Mouse (Mus musculus): Measurements from ENCODE around the gene Pcgf3. TPM values are rescaled to one million over a fixed set of nuclear protein-coding genes. Genes with fewer than 3 reads are reported as not detected.

Gene Pcgf3
- polyA plus RNA-seq, 1 experiment, result 19.8 TPM

DNA sequence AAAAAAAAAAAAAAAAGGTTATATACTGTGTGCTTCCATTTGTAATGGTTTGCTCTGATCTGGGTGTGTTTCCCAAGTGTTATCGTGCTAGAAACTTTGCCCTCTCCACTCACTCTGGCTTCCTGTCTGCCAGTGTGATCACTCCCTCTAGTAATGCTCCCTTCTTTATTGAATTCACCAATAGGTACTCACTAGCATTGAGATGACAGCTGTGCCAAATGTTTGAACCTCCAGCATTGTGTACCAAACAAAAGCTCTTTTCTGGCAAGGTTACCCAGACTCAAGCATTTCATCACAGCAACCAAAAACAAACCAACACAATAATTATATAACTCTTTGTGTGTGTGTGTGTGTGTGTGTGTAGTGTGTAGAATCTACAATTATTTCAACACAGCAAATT, 9.4 kb upstream of the Pcgf3 start:
- DNase-seq, result no peak
- Histone ChIP-seq H3K4me3 (ENCODE audit: control insufficient read depth, insufficient read depth, low read length) (no peak overlapping the region), H3K36me3 (ENCODE audit: control insufficient read depth, insufficient read depth, low read length) (no peaks in the 10 kb centered on the region), H3K27me3 (ENCODE audit: control insufficient read depth, insufficient read depth, low read length) (no peaks in the 10 kb centered on the region), H3K4me1 (replicated peaks; ENCODE audit: control insufficient read depth, insufficient read depth, low read length) (peaks cover 11% of the 10 kb centered on the region), H3K27ac (ENCODE audit: control insufficient read depth, insufficient read depth, low read length) (no peak overlapping the region)
- WGBS, result 85% methylated on average over 1 of the region's 1 CpGs
- TF ChIP-seq POLR2A (IDR thresholded peaks at IDR 0.05; ENCODE audit: control insufficient read depth, extremely low read depth, insufficient read depth, low read length, poor library complexity) (no peak), CTCF (IDR thresholded peaks at IDR 0.05; ENCODE audit: borderline replicate concordance, control insufficient read depth, extremely low read depth, insufficient read depth, low read length, poor library complexity) (no peak)

DNA sequence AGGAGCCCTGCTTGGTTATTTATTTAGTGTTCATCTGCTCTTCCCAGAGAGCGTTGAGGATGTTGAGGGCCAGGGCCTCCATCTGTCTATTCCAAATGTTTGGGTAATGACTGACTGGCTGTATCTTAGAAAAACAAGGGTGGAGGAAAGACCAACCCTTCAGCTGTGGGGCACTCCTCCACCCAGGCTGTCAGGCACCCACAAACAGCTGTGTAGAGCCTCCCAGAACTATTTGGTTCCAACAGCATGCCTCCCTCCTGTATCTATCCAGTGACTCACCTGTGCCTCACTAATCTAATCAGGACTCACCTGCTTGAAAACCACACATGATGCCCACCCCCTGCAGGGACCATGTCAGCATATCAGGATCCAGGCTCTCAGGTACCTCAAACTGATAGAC, 8.6 kb upstream of the Pcgf3 start:
- DNase-seq, result no peak
- TF ChIP-seq POLR2A (IDR thresholded peaks at IDR 0.05; ENCODE audit: control insufficient read depth, extremely low read depth, insufficient read depth, low read length, poor library complexity) (no peak), CTCF (IDR thresholded peaks at IDR 0.05; ENCODE audit: borderline replicate concordance, control insufficient read depth, extremely low read depth, insufficient read depth, low read length, poor library complexity) (no peak)

DNA sequence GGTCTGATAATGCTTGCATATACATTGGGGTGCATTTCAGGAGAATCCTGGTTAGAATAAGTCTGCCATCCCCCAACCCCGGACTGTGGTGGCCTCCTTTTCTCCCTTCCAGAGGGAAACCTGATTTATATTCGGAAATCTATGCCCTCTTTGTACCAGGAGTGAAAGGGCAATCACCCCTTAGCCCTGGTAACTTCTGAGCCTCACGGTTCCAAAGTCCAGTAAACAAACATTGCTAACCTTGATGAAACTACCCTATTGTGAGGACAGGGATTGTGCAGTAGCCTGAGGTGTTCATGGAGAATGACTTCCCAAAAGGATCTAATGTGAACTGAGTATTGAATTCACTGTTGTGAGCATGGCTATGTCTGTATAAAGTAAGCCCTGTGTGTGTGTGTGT, 6.9 kb upstream of the Pcgf3 start:
- Histone ChIP-seq H3K36me3 (ENCODE audit: control insufficient read depth, insufficient read depth, low read length) (no peaks in the 10 kb centered on the region), H3K4me3 (ENCODE audit: control insufficient read depth, insufficient read depth, low read length) (no peak overlapping the region), H3K27me3 (ENCODE audit: control insufficient read depth, insufficient read depth, low read length) (no peaks in the 10 kb centered on the region), H3K27ac (ENCODE audit: control insufficient read depth, insufficient read depth, low read length) (no peak overlapping the region), H3K4me1 (replicated peaks; ENCODE audit: control insufficient read depth, insufficient read depth, low read length) (peaks cover 4% of the 10 kb centered on the region)
- 87% methylated on average over 3 of the region's 3 CpGs for WGBS
- TF ChIP-seq CTCF (IDR thresholded peaks at IDR 0.05; ENCODE audit: borderline replicate concordance, control insufficient read depth, extremely low read depth, insufficient read depth, low read length, poor library complexity), result no peak
- TF ChIP-seq POLR2A (IDR thresholded peaks at IDR 0.05; ENCODE audit: control insufficient read depth, extremely low read depth, insufficient read depth, low read length, poor library complexity), result no peak
- DNase-seq, result no peak

More for the DNA sequence above, 8.6 kb upstream of the Pcgf3 start:
- H3K36me3 ChIP-seq (ENCODE audit: control insufficient read depth, insufficient read depth, low read length), result no peaks in the 10 kb centered on the region
- no peak overlapping the region for H3K4me3 ChIP-seq (ENCODE audit: control insufficient read depth, insufficient read depth, low read length)
- WGBS, result 97% methylated on average over 1 of the region's 1 CpGs
- no peaks in the 10 kb centered on the region for H3K27me3 ChIP-seq (ENCODE audit: control insufficient read depth, insufficient read depth, low read length)
- no peak overlapping the region for H3K27ac ChIP-seq (ENCODE audit: control insufficient read depth, insufficient read depth, low read length)
- H3K4me1 ChIP-seq (replicated peaks; ENCODE audit: control insufficient read depth, insufficient read depth, low read length), result peaks cover 11% of the 10 kb centered on the region

- 27% methylated on average over 2 of the region's 2 CpGs for WGBS
- Histone ChIP-seq H3K36me3 (ENCODE audit: control insufficient read depth, insufficient read depth, low read length) (no peaks in the 10 kb centered on the region), H3K27me3 (ENCODE audit: control insufficient read depth, insufficient read depth, low read length) (no peaks in the 10 kb centered on the region), H3K27ac (ENCODE audit: control insufficient read depth, insufficient read depth, low read length) (no peak overlapping the region), H3K4me1 (replicated peaks; ENCODE audit: control insufficient read depth, insufficient read depth, low read length) (peaks cover 22% of the 10 kb centered on the region), H3K4me3 (ENCODE audit: control insufficient read depth, insufficient read depth, low read length) (no peak overlapping the region)
- DNase-seq, result peak; percentile 36
- TF ChIP-seq POLR2A (IDR thresholded peaks at IDR 0.05; ENCODE audit: control insufficient read depth, extremely low read depth, insufficient read depth, low read length, poor library complexity), result no peak
- TF ChIP-seq CTCF (IDR thresholded peaks at IDR 0.05; ENCODE audit: borderline replicate concordance, control insufficient read depth, extremely low read depth, insufficient read depth, low read length, poor library complexity), result no peak
These were observed 2.3 kb upstream of the Pcgf3 start for GRCm38 (mm10) chr5:108458706-108459105.

GRCm38 (mm10) chr5:108460461-108460860, 571 bp upstream of the Pcgf3 start:
- TF ChIP-seq CTCF (IDR thresholded peaks at IDR 0.05; ENCODE audit: borderline replicate concordance, control insufficient read depth, extremely low read depth, insufficient read depth, low read length, poor library complexity) (no peak), POLR2A (IDR thresholded peaks at IDR 0.05; ENCODE audit: control insufficient read depth, extremely low read depth, insufficient read depth, low read length, poor library complexity) (no peak)
- H3K27me3 ChIP-seq (ENCODE audit: control insufficient read depth, insufficient read depth, low read length), result no peaks in the 10 kb centered on the region
- 53% methylated on average over 6 of the region's 6 CpGs for WGBS
- no peak overlapping the region for H3K27ac ChIP-seq (ENCODE audit: control insufficient read depth, insufficient read depth, low read length)
- H3K4me3 ChIP-seq (ENCODE audit: control insufficient read depth, insufficient read depth, low read length), result peak overlapping the region; percentile 38
- no peaks in the 10 kb centered on the region for H3K36me3 ChIP-seq (ENCODE audit: control insufficient read depth, insufficient read depth, low read length)
- no peak for DNase-seq
- peaks cover 24% of the 10 kb centered on the region for H3K4me1 ChIP-seq (replicated peaks; ENCODE audit: control insufficient read depth, insufficient read depth, low read length)

- WGBS, result 62% methylated on average over 4 of the region's 4 CpGs
- no peaks in the 10 kb centered on the region for H3K36me3 ChIP-seq (ENCODE audit: control insufficient read depth, insufficient read depth, low read length)
- DNase-seq, result no peak
- TF ChIP-seq POLR2A (IDR thresholded peaks at IDR 0.05; ENCODE audit: control insufficient read depth, extremely low read depth, insufficient read depth, low read length, poor library complexity) (no peak), CTCF (IDR thresholded peaks at IDR 0.05; ENCODE audit: borderline replicate concordance, control insufficient read depth, extremely low read depth, insufficient read depth, low read length, poor library complexity) (no peak)
- no peak overlapping the region for H3K27ac ChIP-seq (ENCODE audit: control insufficient read depth, insufficient read depth, low read length)
- H3K4me1 ChIP-seq (replicated peaks; ENCODE audit: control insufficient read depth, insufficient read depth, low read length), result peaks cover 29% of the 10 kb centered on the region
- peak overlapping the region; percentile 15 for H3K4me3 ChIP-seq (ENCODE audit: control insufficient read depth, insufficient read depth, low read length)
- no peaks in the 10 kb centered on the region for H3K27me3 ChIP-seq (ENCODE audit: control insufficient read depth, insufficient read depth, low read length)
These were observed 1.4 kb downstream of the Pcgf3 start for GRCm38 (mm10) chr5:108462446-108462845.

All from thymus, adult 2 months (tissue).